Mouse (Mus musculus): ENCODE data around the gene Mip.
"Not testable (repeated sequence)": the region's sequence is repeated elsewhere in the genome, so short reads cannot be mapped to it uniquely, and the experiment has no call there.

Gene Mip

DNA sequence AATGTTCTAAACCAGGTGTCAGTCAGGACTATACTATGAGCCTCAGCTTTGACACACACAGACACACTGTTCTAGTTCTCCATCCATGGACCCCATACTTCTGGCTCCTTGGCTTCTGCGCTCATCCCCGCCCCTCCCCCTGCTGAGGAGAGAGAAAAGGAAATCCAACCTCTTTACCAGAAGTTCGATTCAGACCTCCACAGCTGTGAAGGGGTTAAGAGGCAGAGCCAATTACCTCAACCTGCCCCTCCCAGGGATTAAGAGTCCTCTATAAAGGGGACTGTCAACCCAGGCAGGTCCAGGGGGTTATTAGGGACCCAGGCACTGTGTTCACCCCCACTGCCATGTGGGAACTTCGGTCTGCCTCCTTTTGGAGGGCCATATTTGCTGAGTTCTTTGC lies at the start of gene Mip:
Gene Mip (plus strand): TSS at position 301 of the 400 bp plus-strand sequence.
- DNase-seq (ENCODE audit: low spot score in 2 of 2): no peak

- peak in 1 of 2 experiments; percentile 36 for DNase-seq (ENCODE audit: low spot score in 2 of 2)
Observed at GRCm38 (mm10) chr10:128175996-128176755, 49.5 kb upstream of the Mip start.

GRCm38 (mm10) chr10:128177316-128177715 lies 48.3 kb upstream of the Mip start:
- DNase-seq (ENCODE audit: low spot score in 2 of 2): no peak

GRCm38 (mm10) chr10:128179989-128180388 lies 45.6 kb upstream of the Mip start, which contains the start of gene Rbms2:
TSS of gene Rbms2 (minus strand) at chr10:128180297.
- no peak for DNase-seq (ENCODE audit: low spot score in 2 of 2)

- no peak for DNase-seq (ENCODE audit: low spot score in 2 of 2)
Observed at GRCm38 (mm10) chr10:128184296-128184695, 41.3 kb upstream of the Mip start.

GRCm38 (mm10) chr10:128185277-128185940 lies 40.2 kb upstream of the Mip start:
- DNase-seq (ENCODE audit: low spot score in 2 of 2): no peak

- DNase-seq (ENCODE audit: low spot score in 2 of 2): peak; percentile 55 to 79
Observed at GRCm38 (mm10) chr10:128185959-128186358, 39.7 kb upstream of the Mip start.

DNA sequence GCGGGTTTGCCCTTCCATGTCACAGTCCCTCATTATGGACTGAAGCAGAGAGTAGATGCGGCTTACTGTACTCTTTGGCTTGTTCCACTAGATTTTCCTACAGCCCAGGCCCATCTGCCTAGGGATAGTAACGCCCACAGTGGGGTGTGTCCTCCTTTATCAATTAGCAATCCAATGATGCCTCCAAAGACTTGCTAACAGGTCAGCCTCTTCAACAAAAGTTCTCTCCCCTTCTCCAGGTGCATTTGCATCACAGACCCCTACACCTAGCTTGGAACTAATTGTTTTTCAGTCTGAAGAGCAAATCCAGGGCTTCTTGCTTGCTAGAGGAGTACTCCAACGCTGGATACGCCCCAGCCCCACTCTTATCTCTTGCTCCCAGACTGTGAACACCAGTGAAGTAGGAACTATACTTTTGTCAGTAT lies 38.4 kb upstream of the Mip start:
- DNase-seq (ENCODE audit: low spot score in 2 of 2): no peak

- DNase-seq (ENCODE audit: low spot score in 2 of 2): peak; percentile 58 to 70
Observed at GRCm38 (mm10) chr10:128188242-128188877, 37.3 kb upstream of the Mip start.

DNA sequence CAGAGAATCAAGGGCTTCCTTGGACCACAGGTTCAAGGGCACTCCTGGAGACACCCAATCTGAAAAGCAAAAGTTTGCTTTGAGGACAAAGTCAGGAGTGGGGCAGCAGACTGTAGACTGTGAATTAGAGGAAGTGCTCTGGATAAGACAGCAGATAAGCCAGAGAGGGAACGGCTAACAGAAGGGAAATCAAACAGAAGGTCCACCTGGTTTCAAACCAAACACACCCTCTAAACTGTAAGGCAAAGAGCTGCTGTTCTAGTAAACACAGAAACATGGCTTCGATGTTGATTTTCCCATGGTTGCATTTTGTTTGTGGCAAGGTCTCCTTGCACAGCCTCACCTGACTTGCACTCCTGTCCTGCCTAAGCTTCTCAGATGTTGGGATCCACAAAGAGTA lies 34.2 kb upstream of the Mip start:
- no peak for DNase-seq (ENCODE audit: low spot score in 2 of 2)

GRCm38 (mm10) chr10:128192030-128192766 lies 33.4 kb upstream of the Mip start:
- DNase-seq (ENCODE audit: low spot score in 2 of 2): not testable (repeated sequence)

DNA sequence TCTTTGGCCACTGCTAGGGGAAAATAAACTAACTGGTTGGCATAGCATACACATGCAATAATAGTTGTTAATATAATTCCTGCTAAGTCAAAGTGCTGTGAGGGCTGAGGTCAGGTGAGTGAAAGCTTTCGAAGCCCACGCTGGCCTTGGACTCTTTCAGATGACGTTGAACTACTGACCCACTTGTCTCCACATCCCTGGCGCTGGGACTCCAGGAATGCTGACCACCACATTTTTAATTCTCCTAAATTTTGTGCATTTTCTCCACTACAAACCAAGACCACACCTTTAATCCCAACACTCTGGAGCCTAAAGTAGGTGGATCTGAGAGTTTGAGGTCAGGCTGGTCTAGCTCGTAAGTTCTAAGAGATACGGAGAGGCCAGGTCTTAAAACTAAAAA lies 32.5 kb upstream of the Mip start:
- no peak for DNase-seq (ENCODE audit: low spot score in 2 of 2)

DNA sequence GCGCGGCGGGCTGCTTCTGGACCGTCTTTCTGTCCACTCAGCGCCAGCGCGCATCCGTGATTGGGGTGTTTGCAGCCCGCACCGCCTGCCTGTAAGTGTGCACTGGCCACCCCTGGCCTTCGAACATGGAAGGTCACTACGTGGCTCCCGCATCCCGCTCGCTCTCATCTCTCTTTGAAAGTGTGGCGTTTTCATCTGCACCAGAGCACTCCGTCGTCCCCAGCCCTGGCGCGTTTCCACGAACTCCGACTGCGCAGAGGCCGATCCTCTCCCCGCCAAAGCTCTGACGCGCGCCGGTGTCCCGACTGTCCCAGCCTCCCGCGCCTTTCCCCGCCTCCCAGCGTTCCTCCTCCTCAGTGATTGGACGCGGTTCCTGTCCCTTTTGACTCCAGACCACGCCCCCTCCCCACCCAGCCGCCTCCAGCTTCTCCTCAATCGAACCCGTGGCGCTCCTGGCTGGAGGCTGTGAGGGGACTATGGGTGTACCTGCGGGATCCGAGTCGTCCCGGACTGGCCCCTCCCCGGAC lies 31.6 kb upstream of the Mip start, which contains the start of gene Gls2:
Gene Gls2 (plus strand): TSS at position 434 of the 527 bp plus-strand sequence.
- DNase-seq (ENCODE audit: low spot score in 2 of 2): peak; percentile 95 to 98

DNA sequence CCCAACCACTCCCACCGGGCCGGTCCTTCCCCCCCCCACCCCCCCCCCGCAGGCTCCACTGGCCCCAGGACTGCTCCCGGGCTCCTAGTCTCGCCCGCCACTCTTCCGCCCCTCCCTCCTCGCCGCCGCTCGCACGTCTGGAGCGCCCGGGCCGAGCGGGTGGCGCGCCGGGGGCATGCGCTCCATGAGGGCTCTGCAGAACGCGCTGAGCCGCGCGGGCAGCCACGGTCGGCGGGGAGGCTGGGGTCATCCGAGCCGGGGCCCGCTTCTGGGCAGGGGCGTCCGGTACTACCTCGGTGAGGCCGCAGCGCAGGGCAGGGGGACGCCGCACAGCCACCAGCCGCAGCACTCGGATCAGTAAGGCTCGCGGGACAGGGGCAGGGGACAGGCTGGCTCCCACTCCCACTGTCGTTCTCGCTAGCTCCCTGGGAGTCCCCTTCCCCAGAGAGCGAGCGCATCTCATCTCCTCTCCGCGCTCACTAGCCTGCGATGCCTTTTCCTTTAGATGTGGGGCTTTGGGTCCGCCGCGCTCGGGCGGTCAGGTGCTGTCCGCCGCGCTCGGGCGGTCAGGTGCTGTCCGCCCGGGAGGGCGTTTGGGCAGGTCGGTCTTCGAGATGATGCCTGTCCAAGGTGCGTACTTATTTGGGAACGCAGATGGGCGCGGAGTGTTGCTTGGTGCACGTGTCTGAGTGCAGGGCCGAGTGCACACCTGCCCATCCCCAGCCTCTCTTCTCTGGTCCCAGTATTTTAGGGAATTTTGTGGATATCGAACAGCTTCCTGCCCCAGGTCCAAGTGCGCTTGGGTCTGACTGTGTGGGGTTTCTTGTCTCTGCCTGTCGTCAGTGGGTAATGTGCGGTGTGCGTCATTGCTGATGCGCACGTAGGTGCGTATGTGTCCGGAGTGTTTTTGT lies 30.8 kb upstream of the Mip start:
- peak in 1 of 2 experiments; percentile 10 for DNase-seq (ENCODE audit: low spot score in 2 of 2)

- DNase-seq (ENCODE audit: low spot score in 2 of 2): no peak
Observed at GRCm38 (mm10) chr10:128201856-128202255, 23.8 kb upstream of the Mip start.

- no peak for DNase-seq (ENCODE audit: low spot score in 2 of 2)
Observed at GRCm38 (mm10) chr10:128204941-128205340, 20.7 kb upstream of the Mip start.

GRCm38 (mm10) chr10:128208326-128208725 lies 17.3 kb upstream of the Mip start:
- no peak for DNase-seq (ENCODE audit: low spot score in 2 of 2)

- DNase-seq (ENCODE audit: low spot score in 2 of 2): no peak
Observed at GRCm38 (mm10) chr10:128209311-128210009, 16.2 kb upstream of the Mip start.

DNA sequence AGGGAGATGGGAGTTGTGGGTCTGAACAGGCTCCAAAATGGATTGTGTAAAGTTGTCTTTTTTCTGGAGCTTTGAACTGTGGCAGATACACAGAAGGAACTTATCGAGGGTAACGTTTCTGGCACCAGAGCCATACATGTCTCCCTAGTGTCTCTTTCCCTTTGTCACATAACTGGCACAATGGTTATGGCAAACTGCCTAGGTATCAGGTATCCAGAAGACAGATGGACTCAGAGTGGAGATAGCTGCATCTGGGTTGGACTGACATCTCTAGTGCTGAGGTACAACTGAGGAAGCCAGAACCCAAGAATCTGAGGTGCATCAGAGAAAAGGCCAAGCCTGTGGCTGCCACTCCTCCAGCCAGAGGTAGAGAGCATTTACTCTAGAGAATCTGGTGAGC lies 15.5 kb upstream of the Mip start:
- DNase-seq (ENCODE audit: low spot score in 2 of 2): no peak

- DNase-seq (ENCODE audit: low spot score in 2 of 2): peak in 1 of 2 experiments; percentile 7
Observed at GRCm38 (mm10) chr10:128210954-128211353, 14.7 kb upstream of the Mip start.
